Mouse (Mus musculus) hindbrain, embryonic 13.5 days (tissue): ENCODE measurements around the gene Zfp697. TPM values are rescaled to one million over a fixed set of nuclear protein-coding genes. Genes with fewer than 3 reads are reported as not detected.
"Not testable (repeated sequence)": the region's sequence is repeated elsewhere in the genome, so short reads cannot be mapped to it uniquely, and the experiment has no call there.

Source experiments
- ATAC-seq: fragments of 200-750 bp; cut with Nextera tagmentation; 2 replicates; pipeline ENCODE4 v1.8.0; 2017; ENCODE audit warnings: moderate TSS enrichment; ENCODE audit not compliant: low FRiP score
- H3K27ac ChIP-seq: fragments of 300-500 bp; sonication (generic); 2 replicates; pipeline ENCODE4 v1.5.1; 2015; ENCODE audit warnings: inconsistent platforms, mild to moderate bottlenecking, moderate library complexity
- H3K27me3 ChIP-seq: fragments of 300-500 bp; sonication (generic); 2 replicates; pipeline ENCODE4 v1.6.1; 2015; ENCODE audit warnings: mild to moderate bottlenecking, inconsistent platforms
- H3K36me3 ChIP-seq: fragments of 300-500 bp; sonication (generic); 2 replicates; pipeline ENCODE4 v1.6.1; 2015; ENCODE audit warnings: mild to moderate bottlenecking, inconsistent platforms
- H3K4me1 ChIP-seq: fragments of 300-500 bp; sonication (generic); replicated peaks from 2 replicates; pipeline ENCODE4 v1.6.1; 2015; ENCODE audit warnings: inconsistent platforms
- H3K4me2 ChIP-seq: fragments of 300-500 bp; sonication (generic); 2 replicates; pipeline ENCODE4 v1.6.1; 2015; ENCODE audit warnings: inconsistent platforms, mild to moderate bottlenecking, moderate library complexity
- H3K4me3 ChIP-seq: fragments of 300-500 bp; sonication (generic); 2 replicates; pipeline ENCODE4 v1.5.1; 2015; ENCODE audit warnings: mild to moderate bottlenecking, inconsistent platforms
- H3K9ac ChIP-seq: fragments of 300-500 bp; sonication (generic); 2 replicates; pipeline ENCODE4 v1.6.1; 2015; ENCODE audit warnings: mild to moderate bottlenecking, inconsistent platforms
- H3K9me3 ChIP-seq: fragments of 300-500 bp; sonication (generic); 2 replicates; pipeline ENCODE4 v1.6.1; 2016; ENCODE audit warnings: inconsistent platforms
- WGBS: fragments of 180-500 bp; shearing (Covaris S2); methylation state at CpG from one replicate; pipeline ENCODE4 v1.1.7; 2015; 5-methylcytosine and 5-hydroxymethylcytosine counted together
- polyA plus RNA-seq: library from polyadenylated mRNA; unstranded; fragments of >200 nt; fragmentation: Nextera tagmentation; extraction: Ambion mirVana; gene quantifications from 2 replicates; pipeline ENCODE4 v1.2.1, GENCODE M21; 2015

The Zfp697 gene
- polyA plus RNA-seq, 1 experiment from 2014 or later: 16.6 TPM

DNA sequence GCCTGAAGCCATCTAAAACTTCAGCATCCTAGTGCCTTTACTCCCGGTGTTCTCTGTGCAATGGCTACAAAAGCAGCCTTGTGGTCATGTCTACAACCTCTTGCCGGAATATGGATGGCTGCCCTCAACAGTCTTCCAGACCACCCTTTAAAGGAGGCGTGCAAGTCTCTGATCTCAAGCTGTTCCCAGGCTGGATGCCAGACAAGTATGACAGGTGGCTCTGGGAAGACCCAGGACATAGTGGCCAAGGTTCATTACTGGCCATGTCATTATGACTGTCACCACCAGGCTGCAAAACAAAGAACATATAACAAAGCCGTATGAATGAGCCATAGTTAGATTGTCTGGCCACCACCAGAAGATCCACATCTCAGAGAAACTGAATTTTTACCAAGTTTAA lies 4.0 kb upstream of the Zfp697 start:
- WGBS: 82% methylated on average over 4 of the region's 4 CpGs
- H3K27ac ChIP-seq: no peak overlapping the region

GRCm38 (mm10) chr3:98379236-98379635 lies 3.0 kb upstream of the Zfp697 start:
- whole genome bisulfite sequencing: 13% methylated on average over 7 of the region's 7 CpGs
- Histone ChIP-seq H3K4me2 (no peak overlapping the region), H3K36me3 (no peaks in the 10 kb centered on the region), H3K4me1 (peaks cover 21% of the 10 kb centered on the region), H3K4me3 (no peak overlapping the region), H3K27me3 (no peaks in the 10 kb centered on the region; the same call in 1 of the 2 replicates), H3K27ac (no peak overlapping the region), H3K9ac (no peak overlapping the region), H3K9me3 (no peaks in the 10 kb centered on the region)
- ATAC-seq: no peak

More for the DNA sequence above, 4.0 kb upstream of the Zfp697 start:
- Histone ChIP-seq H3K4me1 (peaks cover 11% of the 10 kb centered on the region), H3K9ac (no peak overlapping the region), H3K27me3 (no peaks in the 10 kb centered on the region; the same call in 1 of the 2 replicates), H3K36me3 (no peaks in the 10 kb centered on the region), H3K4me3 (no peak overlapping the region), H3K9me3 (no peaks in the 10 kb centered on the region), H3K4me2 (no peak overlapping the region)
- ATAC-seq: no peak

GRCm38 (mm10) chr3:98381677-98382245 lies 500 bp upstream of the Zfp697 start:
- Histone ChIP-seq H3K4me1 (peaks cover 37% of the 10 kb centered on the region), H3K4me2 (peak overlapping the region; percentile 69), H3K9ac (peak overlapping the region; percentile 98), H3K9me3 (no peaks in the 10 kb centered on the region), H3K27me3 (no peaks in the 10 kb centered on the region; the same call in 1 of the 2 replicates), H3K36me3 (no peaks in the 10 kb centered on the region), H3K27ac (peak overlapping the region; percentile 95), H3K4me3 (peak overlapping the region; percentile 86)
- WGBS: 7% methylated on average over 17 of the region's 17 CpGs
- peak; percentile 37 for ATAC-seq

- H3K36me3 ChIP-seq: no peaks in the 10 kb centered on the region
- peak; percentile 53 for ATAC-seq
Observed at GRCm38 (mm10) chr3:98383024-98383790, 946 bp downstream of the Zfp697 start.

DNA sequence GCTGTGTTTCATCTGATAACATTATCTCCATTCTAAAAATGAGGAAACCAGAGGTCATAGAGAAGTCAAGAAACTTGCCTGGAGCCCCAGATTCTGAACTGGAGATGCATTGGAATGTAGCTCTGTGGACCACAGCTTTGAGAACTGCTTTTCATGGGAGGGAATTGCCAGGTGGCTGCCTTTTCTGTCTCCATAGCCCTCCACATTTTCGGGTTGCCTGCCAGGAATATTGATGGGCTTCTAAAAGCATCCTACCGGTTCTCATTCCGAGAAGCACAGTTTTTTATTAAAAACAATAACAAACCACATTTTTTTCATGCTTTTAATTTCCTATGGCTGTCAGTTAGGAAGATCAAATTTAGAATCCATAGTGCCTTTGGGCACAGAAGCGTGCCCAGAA lies 4.8 kb downstream of the Zfp697 start:
- Histone ChIP-seq H3K4me1 (peaks cover 46% of the 10 kb centered on the region), H3K4me2 (no peak overlapping the region), H3K27ac (no peak overlapping the region), H3K36me3 (no peaks in the 10 kb centered on the region), H3K9me3 (no peaks in the 10 kb centered on the region), H3K27me3 (no peaks in the 10 kb centered on the region), H3K4me3 (no peak overlapping the region), H3K9ac (no peak overlapping the region)
- WGBS: 65% methylated on average over 4 of the region's 4 CpGs
- no peak for ATAC-seq

More at GRCm38 (mm10) chr3:98383024-98383790, 946 bp downstream of the Zfp697 start:
- Histone ChIP-seq H3K4me3 (peak overlapping the region; percentile 86), H3K27me3 (no peaks in the 10 kb centered on the region), H3K4me2 (peak overlapping the region; percentile 69), H3K4me1 (peaks cover 52% of the 10 kb centered on the region), H3K27ac (peak overlapping the region; percentile 95), H3K9me3 (no peaks in the 10 kb centered on the region), H3K9ac (peak overlapping the region; percentile 98)
- WGBS: 8% methylated on average over 21 of the region's 21 CpGs

DNA sequence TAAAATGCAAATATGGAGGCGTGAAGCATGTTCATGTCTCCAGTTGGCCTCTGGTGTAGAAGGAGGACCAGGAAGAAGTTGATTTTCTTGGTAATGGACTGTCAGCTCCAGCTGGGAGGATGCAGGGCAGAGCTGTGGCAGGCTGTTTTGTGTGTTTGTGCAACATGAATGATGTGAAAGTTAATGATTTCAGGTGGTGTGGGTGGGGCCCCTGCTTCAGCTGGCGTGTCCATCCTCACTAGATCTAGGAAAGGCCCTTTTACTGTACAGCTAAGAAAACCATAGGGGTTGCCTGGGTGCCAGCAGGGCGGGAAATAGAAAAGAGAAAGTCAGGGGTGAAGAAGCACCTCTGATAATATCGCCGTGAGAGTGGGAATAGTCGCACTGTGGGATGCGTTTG lies 5.5 kb downstream of the Zfp697 start:
- Histone ChIP-seq H3K27ac (0 out of 2 replicates have a peak overlapping the region, but pooled peaks have one; percentile 19), H3K27me3 (no peaks in the 10 kb centered on the region), H3K9ac (peak overlapping the region; percentile 31; the same call in 1 of the 2 replicates), H3K4me1 (peaks cover 46% of the 10 kb centered on the region), H3K36me3 (no peaks in the 10 kb centered on the region), H3K4me2 (no peak overlapping the region), H3K4me3 (no peak overlapping the region), H3K9me3 (no peaks in the 10 kb centered on the region)
- 86% methylated on average over 7 of the region's 7 CpGs for WGBS
- no peak for ATAC-seq

GRCm38 (mm10) chr3:98389305-98389704 lies 7.0 kb downstream of the Zfp697 start:
- WGBS: 60% methylated on average over 3 of the region's 3 CpGs
- H3K4me1 ChIP-seq: peaks cover 32% of the 10 kb centered on the region
- H3K4me3 ChIP-seq: no peak overlapping the region
- H3K4me2 ChIP-seq: no peak overlapping the region
- H3K27ac ChIP-seq: no peak overlapping the region
- ATAC-seq: no peak; the same call in 1 of the 2 replicates
- H3K36me3 ChIP-seq: no peaks in the 10 kb centered on the region
- H3K9me3 ChIP-seq: no peaks in the 10 kb centered on the region
- no peaks in the 10 kb centered on the region for H3K27me3 ChIP-seq
- H3K9ac ChIP-seq: no peak overlapping the region

DNA sequence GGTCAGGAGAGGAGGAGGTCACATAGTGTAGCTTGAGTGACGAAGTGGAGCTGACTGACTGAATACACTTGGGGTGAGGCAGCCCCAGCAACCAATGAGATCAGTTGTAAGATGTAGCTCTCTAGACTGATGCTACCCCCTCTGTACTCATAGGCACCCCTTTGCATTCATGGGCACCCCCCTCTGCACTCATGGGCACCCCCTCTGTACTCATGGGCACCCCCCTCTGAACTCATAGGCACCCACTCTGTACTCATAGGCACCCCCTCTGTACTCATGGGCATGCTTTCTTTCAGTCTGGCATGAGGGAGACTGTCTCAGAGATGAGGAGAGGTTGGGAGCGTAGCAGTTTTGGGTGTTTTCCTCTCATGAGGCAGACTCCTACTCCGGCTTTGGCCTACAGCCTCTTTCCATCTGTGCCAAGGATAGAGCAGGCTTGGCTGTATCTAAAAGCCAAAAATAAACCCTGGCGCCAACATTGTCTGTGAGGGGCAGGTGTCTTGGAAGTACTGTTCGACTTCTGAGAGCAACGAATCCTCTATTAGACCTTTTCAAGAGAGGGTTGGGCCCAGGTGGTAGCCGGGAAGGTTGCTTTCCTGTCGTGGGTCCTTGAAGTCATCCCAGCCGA lies 22.1 kb downstream of the Zfp697 start:
- not testable (repeated sequence) for H3K36me3 ChIP-seq, H3K9ac ChIP-seq, H3K4me1 ChIP-seq, H3K27ac ChIP-seq, H3K9me3 ChIP-seq, H3K27me3 ChIP-seq, H3K4me2 ChIP-seq, H3K4me3 ChIP-seq
- 92% methylated on average over 9 of the region's 9 CpGs for WGBS
- peak; percentile 61 for ATAC-seq

- not testable (repeated sequence) for H3K4me2 ChIP-seq, H3K27me3 ChIP-seq, H3K9ac ChIP-seq, H3K9me3 ChIP-seq, H3K36me3 ChIP-seq, H3K4me1 ChIP-seq, H3K27ac ChIP-seq, H3K4me3 ChIP-seq, ATAC-seq
- 84% methylated on average over 6 of the region's 6 CpGs for WGBS
Observed at GRCm38 (mm10) chr3:98405877-98406276, 23.6 kb downstream of the Zfp697 start.

DNA sequence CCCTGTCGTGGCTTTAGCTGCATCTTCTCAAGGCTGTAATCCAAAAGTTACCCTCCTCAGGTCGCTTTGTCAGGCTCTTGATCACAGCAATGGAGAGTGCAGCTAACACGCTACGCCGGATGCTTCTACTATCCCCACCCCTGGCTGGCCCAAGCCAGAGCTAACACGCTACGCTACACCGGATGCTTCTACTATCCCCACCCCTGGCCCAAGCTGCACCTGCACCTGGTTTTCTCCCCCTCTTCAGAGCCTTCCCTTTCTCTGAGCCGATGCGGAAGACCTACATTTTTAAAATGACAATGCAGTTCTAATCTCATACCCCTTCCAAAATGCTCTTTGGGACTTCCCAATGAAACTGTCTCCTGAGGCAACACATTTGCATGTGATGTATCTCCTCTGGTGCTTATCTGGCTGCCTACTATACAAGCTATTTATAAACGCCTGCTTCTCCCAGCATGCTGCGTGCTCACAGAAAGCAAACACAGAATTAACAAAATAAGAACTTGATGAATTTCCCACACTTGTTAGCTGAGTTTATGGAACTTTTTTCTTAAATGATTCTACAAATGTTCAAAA lies 24.4 kb downstream of the Zfp697 start:
- not testable (repeated sequence) for ATAC-seq, H3K4me1 ChIP-seq
- 65% methylated on average over 12 of the region's 12 CpGs for WGBS

DNA sequence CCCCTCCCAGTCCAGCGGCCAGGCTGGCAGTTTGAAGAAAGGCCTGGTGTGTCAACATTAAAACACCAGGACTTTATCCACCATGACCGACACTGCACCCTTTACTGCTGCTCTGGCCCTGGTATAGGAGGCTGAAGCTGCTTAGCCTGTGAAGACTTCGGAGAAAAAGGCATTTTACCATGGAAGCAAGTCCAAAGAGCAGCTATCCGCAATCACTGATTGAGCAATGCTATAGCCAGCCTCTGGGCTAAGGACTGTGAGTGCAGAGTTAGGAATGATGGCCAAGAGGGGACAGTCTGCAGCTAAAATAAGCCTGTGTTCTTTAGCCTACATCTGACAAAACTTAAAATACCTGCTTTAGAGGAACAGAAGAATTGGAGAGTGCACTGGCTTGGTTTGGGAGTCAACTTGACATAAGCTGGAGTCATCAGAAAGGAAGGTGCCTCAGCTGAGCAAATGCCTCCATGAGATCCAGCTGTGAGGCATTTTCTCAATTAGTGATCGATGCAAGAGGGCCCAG lies 25.1 kb downstream of the Zfp697 start:
- H3K36me3 ChIP-seq, H3K27me3 ChIP-seq, H3K4me3 ChIP-seq, H3K9me3 ChIP-seq, H3K4me1 ChIP-seq, ATAC-seq, H3K9ac ChIP-seq, H3K4me2 ChIP-seq, H3K27ac ChIP-seq: not testable (repeated sequence)
- WGBS: 73% methylated on average over 5 of the region's 5 CpGs

More for the DNA sequence above, 24.4 kb downstream of the Zfp697 start:
- H3K27ac ChIP-seq, H3K27me3 ChIP-seq, H3K9me3 ChIP-seq, H3K9ac ChIP-seq, H3K4me2 ChIP-seq, H3K4me3 ChIP-seq, H3K36me3 ChIP-seq: not testable (repeated sequence)
